Mouse (Mus musculus) forebrain, embryonic 13.5 days (tissue): ENCODE results near the gene Taf1b. TPM values are rescaled to one million over a fixed set of nuclear protein-coding genes. Genes with fewer than 3 reads are reported as not detected.
A peak's percentile ranks its signal among the peaks of the same experiment; 100 is the strongest.
"Not testable (repeated sequence)": the region's sequence is repeated elsewhere in the genome, so short reads cannot be mapped to it uniquely, and the experiment has no call there.

Source experiments
- ATAC-seq: fragments of 200-750 bp; cut with Nextera tagmentation; 2 replicates; pipeline ENCODE4 v1.8.0; 2017
- H3K27ac ChIP-seq: fragments of 300-500 bp; sonication (generic); 2 replicates; pipeline ENCODE4 v1.5.1; 2015; ENCODE audit warnings: inconsistent platforms, mild to moderate bottlenecking, moderate library complexity
- H3K27me3 ChIP-seq: fragments of 300-500 bp; sonication (generic); 2 replicates; pipeline ENCODE4 v1.6.1; 2015; ENCODE audit warnings: mild to moderate bottlenecking, inconsistent platforms
- H3K36me3 ChIP-seq: fragments of 300-500 bp; sonication (generic); 2 replicates; pipeline ENCODE4 v1.6.1; 2015; ENCODE audit warnings: mild to moderate bottlenecking, inconsistent platforms; ENCODE audit not compliant: poor library complexity, severe bottlenecking
- H3K4me1 ChIP-seq: fragments of 300-500 bp; sonication (generic); 2 replicates; pipeline ENCODE4 v1.6.1; 2015; ENCODE audit warnings: inconsistent platforms
- H3K4me2 ChIP-seq: fragments of 300-500 bp; sonication (generic); 2 replicates; pipeline ENCODE4 v1.6.1; 2015; ENCODE audit warnings: inconsistent platforms, mild to moderate bottlenecking, moderate library complexity
- H3K4me3 ChIP-seq: fragments of 300-500 bp; sonication (generic); 2 replicates; pipeline ENCODE4 v1.5.1; 2015; ENCODE audit warnings: mild to moderate bottlenecking, inconsistent platforms
- H3K9ac ChIP-seq: fragments of 300-500 bp; sonication (generic); 2 replicates; pipeline ENCODE4 v1.6.1; 2015; ENCODE audit warnings: mild to moderate bottlenecking, inconsistent platforms
- H3K9me3 ChIP-seq: fragments of 300-500 bp; sonication (generic); replicated peaks from 2 replicates; pipeline ENCODE4 v1.6.1; 2016; ENCODE audit warnings: inconsistent platforms
- WGBS: fragments of 180-500 bp; shearing (Covaris S2); methylation state at CpG from one replicate; pipeline ENCODE4 v1.1.7; 2015; 5-methylcytosine and 5-hydroxymethylcytosine counted together
- polyA plus RNA-seq: library from polyadenylated mRNA; unstranded; fragments of >200 nt; fragmentation: Nextera tagmentation; extraction: Ambion mirVana; gene quantifications from 2 replicates; pipeline ENCODE4 v1.2.1, GENCODE M21; 2015

The Taf1b gene
- polyA plus RNA-seq: 33.4 and 38.6 TPM in 2 replicates

DNA sequence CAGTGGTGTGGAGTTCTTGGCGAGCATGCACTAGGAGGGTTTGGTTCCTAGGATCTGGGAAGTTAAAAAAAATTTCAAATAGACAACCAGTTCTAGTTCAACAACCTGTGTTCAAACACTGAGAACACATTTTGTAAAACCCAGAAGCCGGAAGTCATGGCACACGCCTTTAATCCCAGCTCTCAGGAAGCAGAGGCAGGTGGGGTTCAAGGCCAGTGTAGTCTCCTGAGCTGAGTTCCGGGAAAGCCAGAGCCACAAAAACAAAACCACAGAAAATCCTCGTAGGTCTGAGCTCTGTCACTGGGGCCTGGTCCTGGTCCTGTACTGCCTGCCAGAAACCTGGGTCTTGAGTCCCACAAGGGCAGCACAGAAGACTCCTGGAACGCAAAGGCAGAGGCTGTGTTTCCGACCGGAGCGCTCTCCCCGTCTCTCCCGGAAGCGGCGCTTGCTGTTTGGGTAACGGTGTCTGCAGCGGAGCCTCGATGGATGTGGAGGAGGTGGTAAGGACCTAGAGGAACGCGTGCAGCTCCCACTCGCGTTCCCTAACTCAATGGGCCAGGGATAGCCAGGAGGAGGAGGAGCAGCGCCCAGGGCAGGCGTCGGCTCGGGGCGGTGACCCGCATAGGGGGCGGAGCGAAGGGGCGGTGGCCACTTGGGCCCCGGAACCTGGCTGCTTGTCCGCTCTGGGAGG, at the start of gene Taf1b:
Gene Taf1b (plus strand): TSS at position 210 of the 691 bp plus-strand sequence.
- 10% methylated on average over 30 of the region's 31 CpGs for WGBS

DNA sequence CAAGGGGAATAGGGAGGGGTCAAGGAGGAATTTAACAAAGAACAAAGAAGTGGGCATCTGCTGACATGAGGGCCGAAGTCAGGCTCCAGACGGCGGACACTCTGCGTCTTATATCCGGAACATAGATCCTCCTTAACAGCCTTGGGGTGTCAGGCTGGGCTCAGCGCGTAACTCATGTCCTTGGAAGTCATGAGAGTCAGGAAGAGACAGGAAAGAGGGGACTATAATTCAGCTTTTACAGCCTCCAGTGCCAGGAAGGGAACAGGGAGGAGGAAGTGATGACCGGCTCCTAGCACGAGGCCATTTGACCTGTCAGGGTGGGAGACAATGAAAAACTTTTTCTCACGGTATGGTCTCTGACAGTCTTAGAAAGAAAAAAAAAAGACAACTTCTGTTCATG, 37.8 kb upstream of the Taf1b start:
- Histone ChIP-seq H3K36me3 (no peaks in the 10 kb centered on the region), H3K4me2 (no peak overlapping the region), H3K27me3 (no peaks in the 10 kb centered on the region), H3K9ac (no peak overlapping the region), H3K9me3 (0 out of 2 replicates have a peak, but pooled peaks cover 1% of the 10 kb centered on the region), H3K4me3 (no peak overlapping the region), H3K4me1 (no peaks in the 10 kb centered on the region), H3K27ac (no peak overlapping the region)
- no peak for ATAC-seq
- WGBS: 94% methylated on average over 10 of the region's 10 CpGs

More for the DNA sequence above, at the start of gene Taf1b:
- H3K9ac ChIP-seq: peak within 1 kb of the TSS; percentile 81
- no peaks in the 10 kb centered on the region for H3K9me3 ChIP-seq
- H3K4me1 ChIP-seq: no peaks in the 10 kb centered on the region
- H3K27ac ChIP-seq: peak within 1 kb of the TSS; percentile 25; the same call in 1 of the 2 replicates
- peak within 1 kb of the TSS; percentile 74 for H3K4me3 ChIP-seq
- peak within 1 kb of the TSS; percentile 63 for H3K4me2 ChIP-seq
- ATAC-seq: peak; percentile 90
- H3K27me3 ChIP-seq: no peaks in the 10 kb centered on the region
- H3K36me3 ChIP-seq: peaks cover 3% of the 10 kb centered on the region; the same call in 1 of the 2 replicates

GRCm38 (mm10) chr12:24462121-24462520, 36.0 kb upstream of the Taf1b start:
- H3K36me3 ChIP-seq, H3K4me2 ChIP-seq, H3K27ac ChIP-seq, H3K4me3 ChIP-seq, ATAC-seq, H3K4me1 ChIP-seq, H3K9me3 ChIP-seq, H3K27me3 ChIP-seq, H3K9ac ChIP-seq: not testable (repeated sequence)
- 42% methylated on average over 4 of the region's 4 CpGs for WGBS

DNA sequence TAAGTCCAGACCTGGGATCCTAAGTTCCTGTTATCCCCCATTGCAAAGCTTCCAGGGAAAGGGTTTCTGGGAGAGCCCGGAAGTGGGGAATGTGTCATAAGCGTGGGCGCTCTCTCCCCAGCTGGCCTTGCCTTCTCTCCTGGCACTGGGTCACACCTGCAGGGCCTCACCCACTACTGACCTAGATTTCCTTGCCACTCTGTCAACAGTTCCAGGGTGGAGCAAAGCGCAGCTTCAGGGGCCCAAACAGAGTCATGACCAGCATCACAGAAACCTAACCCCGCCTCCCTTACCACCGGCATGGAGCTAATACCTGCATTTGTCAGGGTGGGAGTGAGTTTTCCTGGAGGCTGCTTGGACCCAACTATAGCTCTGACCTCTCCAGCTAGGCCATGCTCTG, 34.7 kb upstream of the Taf1b start:
- not testable (repeated sequence) for H3K36me3 ChIP-seq, H3K27ac ChIP-seq, H3K9ac ChIP-seq, H3K4me3 ChIP-seq, ATAC-seq, H3K27me3 ChIP-seq, H3K4me1 ChIP-seq, H3K4me2 ChIP-seq, H3K9me3 ChIP-seq
- 90% methylated on average over 6 of the region's 6 CpGs for WGBS

DNA sequence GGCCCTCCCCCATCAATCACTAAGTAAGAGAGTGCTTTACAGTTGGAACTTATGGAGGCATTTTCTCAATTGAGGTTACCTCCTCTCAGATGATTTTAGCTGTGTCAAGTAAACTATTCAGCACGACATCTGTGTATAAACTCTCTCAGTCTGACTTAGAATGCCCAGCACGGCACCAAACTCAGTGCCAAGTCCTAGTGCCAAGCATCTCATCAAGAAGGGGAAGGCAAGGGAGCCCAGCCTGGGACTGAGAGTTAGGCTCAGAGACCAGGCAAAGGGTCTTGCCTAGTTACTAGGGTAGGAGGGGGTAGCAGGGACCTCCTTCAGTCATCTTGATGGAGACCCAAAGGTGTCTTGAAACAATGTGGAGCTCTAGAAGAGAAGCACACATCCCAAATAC, 29.2 kb upstream of the Taf1b start:
- H3K9me3 ChIP-seq: no peaks in the 10 kb centered on the region
- no peaks in the 10 kb centered on the region for H3K27me3 ChIP-seq
- no peak for ATAC-seq
- H3K36me3 ChIP-seq: no peaks in the 10 kb centered on the region
- 84% methylated on average over 2 of the region's 2 CpGs for WGBS
- H3K9ac ChIP-seq: no peak overlapping the region
- H3K4me1 ChIP-seq: no peaks in the 10 kb centered on the region
- no peak overlapping the region for H3K27ac ChIP-seq
- no peak overlapping the region for H3K4me2 ChIP-seq
- no peak overlapping the region for H3K4me3 ChIP-seq

DNA sequence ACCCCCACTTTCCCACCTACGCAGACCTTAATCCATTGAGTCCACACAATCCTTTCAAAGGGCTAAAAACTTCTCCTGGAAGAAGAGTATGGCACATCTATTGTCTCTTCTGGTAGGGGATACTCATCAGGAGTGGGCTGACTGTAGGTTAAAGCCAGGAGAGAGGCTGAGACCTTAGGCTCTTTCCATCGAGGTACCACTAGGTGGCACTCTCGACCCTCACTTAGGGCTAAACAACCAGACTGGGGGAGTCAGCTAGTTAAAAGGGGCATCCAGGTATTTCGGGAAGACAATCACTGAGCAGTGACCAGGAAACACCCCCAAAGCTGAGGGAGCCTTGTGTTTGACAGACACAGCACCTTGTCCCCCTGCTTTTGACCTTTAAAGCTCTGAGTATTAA, 27.2 kb upstream of the Taf1b start:
- Histone ChIP-seq H3K4me1 (no peaks in the 10 kb centered on the region), H3K4me3 (no peak overlapping the region), H3K9me3 (no peaks in the 10 kb centered on the region), H3K9ac (no peak overlapping the region), H3K27me3 (no peaks in the 10 kb centered on the region), H3K27ac (no peak overlapping the region), H3K36me3 (no peaks in the 10 kb centered on the region), H3K4me2 (no peak overlapping the region)
- no peak for ATAC-seq
- 16% methylated on average over 4 of the region's 4 CpGs for WGBS

DNA sequence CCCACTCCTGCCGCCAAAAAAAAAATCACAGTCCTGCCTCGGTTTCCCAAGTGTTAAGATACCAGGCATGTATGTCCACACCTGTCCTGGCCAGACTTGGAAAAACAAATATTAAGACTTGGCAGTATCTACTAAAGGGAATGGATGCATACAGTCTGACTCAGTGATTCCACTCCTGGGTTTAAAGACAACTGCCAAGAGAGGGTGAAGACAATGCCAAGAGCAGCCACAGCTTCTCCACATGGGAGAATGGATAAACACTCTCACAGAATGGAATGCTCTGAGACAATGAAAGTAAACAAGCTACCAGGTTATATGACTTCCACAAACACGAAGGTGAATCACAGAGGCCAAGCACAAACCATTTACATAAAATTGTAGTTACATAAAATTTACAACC, 24.9 kb upstream of the Taf1b start:
- no peak overlapping the region for H3K9ac ChIP-seq
- no peaks in the 10 kb centered on the region for H3K9me3 ChIP-seq
- H3K36me3 ChIP-seq: no peaks in the 10 kb centered on the region
- H3K27ac ChIP-seq: no peak overlapping the region
- no peak overlapping the region for H3K4me3 ChIP-seq
- no peak overlapping the region for H3K4me2 ChIP-seq
- no peaks in the 10 kb centered on the region for H3K27me3 ChIP-seq
- no peaks in the 10 kb centered on the region for H3K4me1 ChIP-seq
- ATAC-seq: no peak
- WGBS: 73% methylated on average over 3 of the region's 3 CpGs

DNA sequence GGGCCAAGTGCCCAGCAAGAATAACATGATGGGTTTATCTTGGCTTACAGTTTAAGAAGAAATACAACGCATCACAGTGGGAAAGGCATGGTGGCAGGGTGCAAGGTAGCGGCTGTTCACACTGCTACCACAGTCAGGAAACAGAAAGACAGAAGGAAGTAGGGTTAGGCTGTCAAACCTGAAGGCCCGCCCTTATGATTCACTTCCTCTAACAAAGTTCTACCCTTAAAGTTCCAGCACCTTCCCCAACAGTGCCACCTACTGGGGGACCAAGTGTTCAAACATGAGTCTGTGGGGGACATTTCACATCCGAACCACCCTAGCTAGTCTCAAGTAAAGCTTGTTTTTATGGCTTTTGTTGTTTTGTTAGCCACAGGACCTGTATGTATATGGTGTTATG, 13.2 kb upstream of the Taf1b start:
- Histone ChIP-seq H3K9me3 (no peaks in the 10 kb centered on the region), H3K9ac (no peak overlapping the region), H3K4me2 (no peak overlapping the region), H3K27me3 (no peaks in the 10 kb centered on the region), H3K4me1 (no peaks in the 10 kb centered on the region), H3K4me3 (no peak overlapping the region), H3K27ac (no peak overlapping the region), H3K36me3 (no peaks in the 10 kb centered on the region)
- 90% methylated on average over 4 of the region's 4 CpGs for WGBS
- ATAC-seq: no peak

- Histone ChIP-seq H3K27ac (no peak overlapping the region), H3K4me2 (no peak overlapping the region), H3K27me3 (no peaks in the 10 kb centered on the region), H3K9ac (no peak overlapping the region), H3K9me3 (no peaks in the 10 kb centered on the region), H3K4me1 (no peaks in the 10 kb centered on the region), H3K36me3 (no peaks in the 10 kb centered on the region), H3K4me3 (no peak overlapping the region)
- WGBS: 83% methylated on average over 1 of the region's 1 CpGs
- no peak for ATAC-seq
These were observed 11.3 kb upstream of the Taf1b start for GRCm38 (mm10) chr12:24486882-24487281.

DNA sequence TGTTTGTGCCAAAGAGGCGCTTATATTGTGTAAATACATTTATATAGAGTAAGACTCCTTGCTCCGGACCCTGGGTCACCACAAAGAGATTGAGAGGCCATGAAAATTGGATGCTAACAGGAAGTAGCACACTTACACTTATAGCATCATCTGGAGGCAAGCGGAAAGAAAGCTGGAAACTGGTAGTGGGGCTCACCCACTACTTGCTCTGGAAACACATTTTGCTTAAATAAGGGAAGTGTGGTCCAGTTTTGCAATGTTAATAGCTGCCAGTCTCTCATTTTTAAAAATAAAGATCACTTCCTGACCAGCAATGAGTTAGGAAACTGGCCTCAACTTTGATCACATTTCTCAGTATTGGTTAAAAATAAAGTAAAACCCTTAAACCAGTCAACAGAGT, 5.7 kb upstream of the Taf1b start:
- H3K4me1 ChIP-seq, H3K4me2 ChIP-seq, H3K4me3 ChIP-seq, ATAC-seq, H3K36me3 ChIP-seq, H3K27me3 ChIP-seq, H3K27ac ChIP-seq, H3K9ac ChIP-seq, H3K9me3 ChIP-seq: not testable (repeated sequence)
- WGBS: 94% methylated on average over 3 of the region's 3 CpGs

DNA sequence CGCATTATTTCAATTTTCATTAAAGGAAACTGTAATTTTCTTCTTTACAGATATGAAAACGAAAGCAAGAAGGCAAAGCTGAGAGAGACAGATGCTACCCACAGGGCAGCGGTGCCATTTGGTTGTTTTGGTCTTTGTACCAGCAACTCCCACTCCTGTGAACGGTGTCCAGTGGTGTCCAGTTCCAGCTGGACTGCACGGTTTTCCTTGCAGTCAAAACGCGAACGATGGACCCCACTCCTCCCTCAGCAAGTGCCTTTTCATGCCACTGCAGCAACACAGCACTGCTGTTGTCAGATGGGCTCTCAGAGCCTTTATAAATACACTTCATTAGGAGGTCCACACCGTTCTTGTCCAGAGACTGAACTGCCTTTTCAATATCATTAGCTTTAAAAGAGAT, 5.1 kb upstream of the Taf1b start:
- WGBS: 62% methylated on average over 9 of the region's 9 CpGs
- no peak overlapping the region for H3K4me3 ChIP-seq
- no peaks in the 10 kb centered on the region for H3K36me3 ChIP-seq
- H3K9ac ChIP-seq: no peak overlapping the region
- H3K27me3 ChIP-seq: no peaks in the 10 kb centered on the region
- no peak for ATAC-seq
- H3K4me2 ChIP-seq: peak overlapping the region; percentile 40
- H3K27ac ChIP-seq: no peak overlapping the region
- no peaks in the 10 kb centered on the region for H3K4me1 ChIP-seq
- no peaks in the 10 kb centered on the region for H3K9me3 ChIP-seq

GRCm38 (mm10) chr12:24493412-24493811, 4.7 kb upstream of the Taf1b start:
- no peak overlapping the region for H3K27ac ChIP-seq
- H3K9me3 ChIP-seq: no peaks in the 10 kb centered on the region
- H3K36me3 ChIP-seq: no peaks in the 10 kb centered on the region
- no peaks in the 10 kb centered on the region for H3K4me1 ChIP-seq
- no peaks in the 10 kb centered on the region for H3K27me3 ChIP-seq
- WGBS: 70% methylated on average over 30 of the region's 30 CpGs
- H3K4me3 ChIP-seq: no peak overlapping the region
- H3K4me2 ChIP-seq: peak overlapping the region; percentile 40
- no peak overlapping the region for H3K9ac ChIP-seq
- no peak for ATAC-seq

- not testable (repeated sequence) for H3K9me3 ChIP-seq, H3K27ac ChIP-seq, ATAC-seq, H3K27me3 ChIP-seq, H3K36me3 ChIP-seq, H3K4me2 ChIP-seq, H3K4me1 ChIP-seq, H3K9ac ChIP-seq, H3K4me3 ChIP-seq
- WGBS: 74% methylated on average over 3 of the region's 3 CpGs
These were observed 3.4 kb upstream of the Taf1b start for GRCm38 (mm10) chr12:24494791-24495190.
